Mouse (Mus musculus): ENCODE data around the gene Dnah8. TPM values are rescaled to one million over a fixed set of nuclear protein-coding genes. Genes with fewer than 3 reads are reported as not detected.

The Dnah8 gene
- total and polyA plus RNA-seq, 2 experiments from 2014 or later, result 3.1 to 4.2 TPM

DNA sequence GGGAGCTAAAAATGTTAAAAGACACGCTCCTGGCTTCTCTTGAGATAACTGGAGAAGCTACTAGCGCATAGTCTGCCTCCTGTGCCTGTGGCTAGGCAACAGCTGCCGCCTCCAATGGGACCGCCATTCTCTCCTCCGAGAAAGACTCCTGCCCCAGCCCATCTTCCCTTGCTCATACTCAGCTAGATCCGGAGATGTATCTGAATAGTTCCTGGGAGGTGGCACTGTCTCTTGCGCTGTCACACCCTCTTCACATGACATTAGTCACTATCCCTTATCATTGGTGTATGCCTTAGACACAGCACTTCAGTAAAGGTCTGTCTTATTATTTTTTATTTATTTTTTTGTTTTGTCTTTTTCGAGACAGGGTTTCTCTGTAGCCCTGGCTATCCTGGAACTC is 140.1 kb downstream of the Dnah8 start:
- H3K4me2 ChIP-seq (ENCODE audit: low read depth, low read length, poor library complexity, severe bottlenecking), result no peak overlapping the region
- no peaks in the 10 kb centered on the region for H3K9me3 ChIP-seq (ENCODE audit: low read length)
- no peaks in the 10 kb centered on the region for H3K36me3 ChIP-seq (ENCODE audit: insufficient read depth, low read length)
- no peak overlapping the region for H3K9ac ChIP-seq (replicated peaks; ENCODE audit: low read length, poor library complexity, severe bottlenecking)
- TF ChIP-seq CTCF (IDR thresholded peaks at IDR 0.05), result no peak
- 95% methylated on average over 8 of the region's 8 CpGs for WGBS
- DNase-seq (ENCODE audit: low spot score) (no peak), ATAC-seq (ENCODE audit: low FRiP score) (no peak)
- H3K4me1 ChIP-seq (ENCODE audit: insufficient read depth, low read length), result no peaks in the 10 kb centered on the region
- H3K4me3 ChIP-seq (ENCODE audit: low read depth, low read length), result no peak overlapping the region
- no peaks in the 10 kb centered on the region for H3K27me3 ChIP-seq (ENCODE audit: insufficient read depth, low read length)
- H3K27ac ChIP-seq (ENCODE audit: low read depth, low read length), result no peak overlapping the region

DNA sequence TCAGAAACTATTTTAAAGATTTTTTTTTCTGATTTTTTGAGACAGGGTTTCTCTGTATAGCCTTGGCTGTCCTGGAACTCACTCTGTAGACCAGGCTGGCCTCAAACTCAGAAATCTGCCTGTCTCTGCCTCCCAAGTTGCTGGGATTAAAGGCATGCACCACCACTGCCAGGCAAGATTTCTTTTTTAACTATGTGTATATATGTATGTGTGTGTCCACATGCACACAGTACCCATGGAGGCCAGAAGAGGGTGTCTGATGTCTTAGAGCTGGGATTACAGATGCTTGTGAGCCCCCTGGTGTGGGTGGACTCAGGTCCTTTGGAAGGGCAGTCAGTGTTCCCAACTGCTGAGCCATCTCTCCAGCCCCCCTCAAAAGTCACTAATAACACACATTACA is 150.3 kb downstream of the Dnah8 start:
- H3K9ac ChIP-seq (replicated peaks; ENCODE audit: low read length, poor library complexity, severe bottlenecking), result no peak overlapping the region
- no peaks in the 10 kb centered on the region for H3K9me3 ChIP-seq (ENCODE audit: low read length)
- no peaks in the 10 kb centered on the region for H3K4me1 ChIP-seq (ENCODE audit: insufficient read depth, low read length)
- H3K27me3 ChIP-seq (ENCODE audit: insufficient read depth, low read length), result no peaks in the 10 kb centered on the region
- ATAC-seq (ENCODE audit: low FRiP score) (no peak), DNase-seq (ENCODE audit: low spot score) (no peak)
- no peaks in the 10 kb centered on the region for H3K36me3 ChIP-seq (ENCODE audit: insufficient read depth, low read length)
- no peak overlapping the region for H3K4me2 ChIP-seq (ENCODE audit: low read depth, low read length, poor library complexity, severe bottlenecking)
- no peak overlapping the region for H3K27ac ChIP-seq (ENCODE audit: low read depth, low read length)
- TF ChIP-seq CTCF (IDR thresholded peaks at IDR 0.05), result no peak
- no peak overlapping the region for H3K4me3 ChIP-seq (ENCODE audit: low read depth, low read length)

DNA sequence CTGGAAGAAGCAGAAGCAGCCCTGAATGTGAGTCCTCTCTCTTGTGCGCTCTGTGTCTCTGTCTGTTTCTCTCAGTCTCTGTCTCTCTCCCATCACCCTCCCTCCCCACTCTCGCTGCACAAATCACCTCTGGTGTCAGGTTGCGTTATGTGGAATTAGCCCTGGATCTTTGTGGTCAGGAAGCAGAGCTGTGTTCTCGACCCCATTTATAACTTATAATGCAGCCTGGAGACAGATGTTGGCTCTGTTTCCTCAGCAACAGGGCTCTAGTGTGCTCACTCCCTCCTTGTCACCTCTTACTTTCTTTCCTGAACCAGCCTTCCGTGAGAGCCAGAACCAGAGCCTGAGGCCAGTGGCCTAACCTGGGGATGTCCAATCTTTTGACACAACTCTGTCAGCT is 150.9 kb downstream of the Dnah8 start:
- no peaks in the 10 kb centered on the region for H3K4me1 ChIP-seq (ENCODE audit: insufficient read depth, low read length)
- no peaks in the 10 kb centered on the region for H3K36me3 ChIP-seq (ENCODE audit: insufficient read depth, low read length)
- ATAC-seq (ENCODE audit: low FRiP score) (no peak), DNase-seq (ENCODE audit: low spot score) (no peak)
- TF ChIP-seq CTCF (IDR thresholded peaks at IDR 0.05), result no peak
- no peak overlapping the region for H3K27ac ChIP-seq (ENCODE audit: low read depth, low read length)
- no peak overlapping the region for H3K9ac ChIP-seq (replicated peaks; ENCODE audit: low read length, poor library complexity, severe bottlenecking)
- no peak overlapping the region for H3K4me2 ChIP-seq (ENCODE audit: low read depth, low read length, poor library complexity, severe bottlenecking)
- no peaks in the 10 kb centered on the region for H3K9me3 ChIP-seq (ENCODE audit: low read length)
- H3K4me3 ChIP-seq (ENCODE audit: low read depth, low read length), result no peak overlapping the region
- 60% methylated on average over 5 of the region's 5 CpGs for WGBS
- no peaks in the 10 kb centered on the region for H3K27me3 ChIP-seq (ENCODE audit: insufficient read depth, low read length)

DNA sequence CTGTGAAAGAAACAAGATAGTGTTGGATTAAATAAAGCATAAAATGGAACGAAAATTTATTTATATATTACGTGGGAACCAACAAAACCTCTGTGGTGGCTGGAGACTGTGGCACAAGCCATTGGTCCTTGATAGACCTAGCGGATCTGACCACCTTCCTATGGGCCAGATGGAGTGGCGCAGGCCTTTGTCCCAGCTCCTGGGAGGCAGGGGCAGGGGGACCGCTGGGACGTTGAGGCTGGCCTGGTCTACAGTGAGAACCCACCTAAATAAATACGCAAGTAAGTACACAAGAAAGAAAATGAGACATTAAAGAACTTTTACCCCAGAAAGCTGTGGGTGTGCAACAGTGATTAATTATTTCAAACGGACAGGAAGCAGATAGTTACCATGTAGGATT is 156.9 kb downstream of the Dnah8 start:
- Histone ChIP-seq H3K9me3 (ENCODE audit: low read length) (no peaks in the 10 kb centered on the region), H3K9ac (replicated peaks; ENCODE audit: low read length, poor library complexity, severe bottlenecking) (no peak overlapping the region), H3K36me3 (ENCODE audit: insufficient read depth, low read length) (no peaks in the 10 kb centered on the region), H3K4me2 (ENCODE audit: low read depth, low read length, poor library complexity, severe bottlenecking) (no peak overlapping the region), H3K4me3 (ENCODE audit: low read depth, low read length) (no peak overlapping the region), H3K4me1 (ENCODE audit: insufficient read depth, low read length) (no peaks in the 10 kb centered on the region), H3K27ac (ENCODE audit: low read depth, low read length) (no peak overlapping the region), H3K27me3 (ENCODE audit: insufficient read depth, low read length) (no peaks in the 10 kb centered on the region)
- TF ChIP-seq CTCF (IDR thresholded peaks at IDR 0.05), result no peak
- 86% methylated on average over 8 of the region's 8 CpGs for WGBS
- no peak for ATAC-seq (ENCODE audit: low FRiP score)
- no peak for DNase-seq (ENCODE audit: low spot score)

DNA sequence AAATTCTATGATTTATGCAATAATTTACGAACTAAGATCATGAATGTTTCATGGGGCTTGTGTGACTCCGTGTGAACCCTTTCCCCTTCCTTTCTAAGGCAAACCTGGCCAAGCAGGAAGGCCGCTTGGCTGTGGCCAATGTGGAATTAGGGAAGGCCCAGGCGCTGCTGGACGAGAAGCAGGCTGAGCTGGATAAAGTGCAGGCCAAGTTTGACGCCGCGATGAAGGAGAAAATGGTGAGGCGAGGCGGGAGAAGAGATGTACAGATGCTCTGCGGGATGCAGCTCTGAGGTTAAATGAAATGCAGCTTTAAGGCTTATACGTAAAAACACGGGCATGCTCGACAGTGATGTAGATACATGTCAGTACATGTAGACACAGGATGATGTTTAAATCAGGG is 158.1 kb downstream of the Dnah8 start:
- Histone ChIP-seq H3K4me2 (ENCODE audit: low read depth, low read length, poor library complexity, severe bottlenecking) (no peak overlapping the region), H3K27ac (ENCODE audit: low read depth, low read length) (no peak overlapping the region), H3K4me1 (ENCODE audit: insufficient read depth, low read length) (no peaks in the 10 kb centered on the region), H3K9ac (replicated peaks; ENCODE audit: low read length, poor library complexity, severe bottlenecking) (no peak overlapping the region), H3K36me3 (ENCODE audit: insufficient read depth, low read length) (no peaks in the 10 kb centered on the region), H3K4me3 (ENCODE audit: low read depth, low read length) (no peak overlapping the region), H3K27me3 (ENCODE audit: insufficient read depth, low read length) (no peaks in the 10 kb centered on the region), H3K9me3 (ENCODE audit: low read length) (no peaks in the 10 kb centered on the region)
- 70% methylated on average over 14 of the region's 14 CpGs for WGBS
- TF ChIP-seq CTCF (IDR thresholded peaks at IDR 0.05), result no peak
- ATAC-seq (ENCODE audit: low FRiP score) (no peak), DNase-seq (ENCODE audit: low spot score) (no peak)

DNA sequence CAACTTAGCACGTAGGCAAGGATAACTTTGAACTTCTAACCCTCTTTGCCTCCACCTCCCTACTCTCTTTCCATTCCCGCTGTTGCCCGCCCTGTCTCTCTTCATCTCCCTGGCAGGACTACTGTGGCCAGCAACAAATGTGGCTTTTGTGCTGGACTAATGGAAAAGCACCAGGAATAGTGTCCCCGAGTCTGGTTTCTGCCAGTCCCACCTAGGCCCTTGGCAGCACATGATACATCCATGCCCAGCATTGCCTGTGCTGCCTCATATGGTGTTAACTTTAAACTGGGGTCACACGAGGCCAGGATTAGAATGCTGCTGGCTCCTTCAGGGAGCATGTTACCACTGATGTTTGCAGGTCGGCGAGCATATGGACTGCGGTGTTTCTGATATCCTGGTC is 164.2 kb downstream of the Dnah8 start:
- H3K9ac ChIP-seq (replicated peaks; ENCODE audit: low read length, poor library complexity, severe bottlenecking), result no peak overlapping the region
- no peaks in the 10 kb centered on the region for H3K36me3 ChIP-seq (ENCODE audit: insufficient read depth, low read length)
- no peak overlapping the region for H3K4me2 ChIP-seq (ENCODE audit: low read depth, low read length, poor library complexity, severe bottlenecking)
- no peaks in the 10 kb centered on the region for H3K27me3 ChIP-seq (ENCODE audit: insufficient read depth, low read length)
- ATAC-seq (ENCODE audit: low FRiP score), result no peak
- no peak for TF ChIP-seq CTCF (IDR thresholded peaks at IDR 0.05)
- H3K27ac ChIP-seq (ENCODE audit: low read depth, low read length), result no peak overlapping the region
- no peaks in the 10 kb centered on the region for H3K4me1 ChIP-seq (ENCODE audit: insufficient read depth, low read length)
- DNase-seq (ENCODE audit: low spot score), result no peak
- WGBS, result 87% methylated on average over 8 of the region's 8 CpGs
- no peak overlapping the region for H3K4me3 ChIP-seq (ENCODE audit: low read depth, low read length)
- no peaks in the 10 kb centered on the region for H3K9me3 ChIP-seq (ENCODE audit: low read length)

DNA sequence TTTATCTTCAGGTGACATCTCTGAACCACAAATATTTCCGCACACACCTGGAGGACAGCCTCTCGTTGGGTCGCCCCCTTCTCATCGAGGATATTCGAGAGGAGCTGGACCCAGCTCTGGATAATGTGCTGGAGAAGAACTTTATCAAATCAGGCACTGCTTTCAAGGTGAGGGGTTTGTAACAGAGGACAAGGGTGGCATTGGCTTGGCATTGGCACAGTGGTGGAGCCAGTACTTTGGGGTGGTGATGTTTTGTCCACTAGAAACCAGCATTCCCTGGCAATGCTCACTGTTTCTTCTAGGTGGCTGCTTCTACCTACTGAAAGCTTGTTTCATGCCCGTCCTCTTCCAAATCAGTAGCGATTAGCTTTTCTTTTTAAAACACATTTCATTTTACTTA is 166.7 kb downstream of the Dnah8 start:
- Histone ChIP-seq H3K36me3 (ENCODE audit: insufficient read depth, low read length) (no peaks in the 10 kb centered on the region), H3K27me3 (ENCODE audit: insufficient read depth, low read length) (no peaks in the 10 kb centered on the region), H3K4me3 (ENCODE audit: low read depth, low read length) (no peak overlapping the region), H3K9ac (replicated peaks; ENCODE audit: low read length, poor library complexity, severe bottlenecking) (no peak overlapping the region), H3K4me1 (ENCODE audit: insufficient read depth, low read length) (no peaks in the 10 kb centered on the region), H3K4me2 (ENCODE audit: low read depth, low read length, poor library complexity, severe bottlenecking) (no peak overlapping the region), H3K9me3 (ENCODE audit: low read length) (no peaks in the 10 kb centered on the region), H3K27ac (ENCODE audit: low read depth, low read length) (no peak overlapping the region)
- 91% methylated on average over 7 of the region's 7 CpGs for WGBS
- ATAC-seq (ENCODE audit: low FRiP score) (no peak), DNase-seq (ENCODE audit: low spot score) (no peak)
- no peak for TF ChIP-seq CTCF (IDR thresholded peaks at IDR 0.05)

Data from midbrain, postnatal 0 days (tissue).